Mouse (Mus musculus): ENCODE results near the gene Polg2. TPM values are rescaled to one million over a fixed set of nuclear protein-coding genes. Genes with fewer than 3 reads are reported as not detected.
A peak's percentile ranks its signal among the peaks of the same experiment; 100 is the strongest.
"Not testable (repeated sequence)": the region's sequence is repeated elsewhere in the genome, so short reads cannot be mapped to it uniquely, and the experiment has no call there.

The Polg2 gene
- total RNA-seq, 2 experiments from 2014 or later = 13.0 to 27.3 TPM

DNA sequence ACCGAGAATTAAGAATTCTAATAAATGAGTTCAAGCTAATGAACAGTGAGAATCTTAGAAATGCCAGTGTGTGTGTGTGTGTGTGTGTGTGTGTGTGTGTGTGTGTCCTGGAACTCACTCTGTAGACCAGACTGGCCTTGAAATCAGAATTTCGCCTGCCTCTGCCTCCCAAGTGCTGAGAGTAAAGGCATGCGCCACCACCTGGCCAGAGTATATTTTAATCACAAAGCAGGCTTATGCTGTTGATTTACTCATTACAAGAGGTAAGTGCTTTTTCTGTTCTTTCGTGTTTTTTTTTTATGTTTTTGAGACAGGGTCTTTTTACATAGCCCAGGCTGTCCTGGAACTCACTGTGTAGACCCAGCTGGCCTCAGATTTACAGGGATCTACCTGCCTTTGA is 14.5 kb upstream of the Polg2 start:
- ATAC-seq (replicated peaks; ENCODE audit: poor library complexity, severe bottlenecking) = no peak

GRCm38 (mm10) chr11:106789649-106790048 is 10.3 kb upstream of the Polg2 start:
- ATAC-seq (replicated peaks; ENCODE audit: poor library complexity, severe bottlenecking) = no peak

DNA sequence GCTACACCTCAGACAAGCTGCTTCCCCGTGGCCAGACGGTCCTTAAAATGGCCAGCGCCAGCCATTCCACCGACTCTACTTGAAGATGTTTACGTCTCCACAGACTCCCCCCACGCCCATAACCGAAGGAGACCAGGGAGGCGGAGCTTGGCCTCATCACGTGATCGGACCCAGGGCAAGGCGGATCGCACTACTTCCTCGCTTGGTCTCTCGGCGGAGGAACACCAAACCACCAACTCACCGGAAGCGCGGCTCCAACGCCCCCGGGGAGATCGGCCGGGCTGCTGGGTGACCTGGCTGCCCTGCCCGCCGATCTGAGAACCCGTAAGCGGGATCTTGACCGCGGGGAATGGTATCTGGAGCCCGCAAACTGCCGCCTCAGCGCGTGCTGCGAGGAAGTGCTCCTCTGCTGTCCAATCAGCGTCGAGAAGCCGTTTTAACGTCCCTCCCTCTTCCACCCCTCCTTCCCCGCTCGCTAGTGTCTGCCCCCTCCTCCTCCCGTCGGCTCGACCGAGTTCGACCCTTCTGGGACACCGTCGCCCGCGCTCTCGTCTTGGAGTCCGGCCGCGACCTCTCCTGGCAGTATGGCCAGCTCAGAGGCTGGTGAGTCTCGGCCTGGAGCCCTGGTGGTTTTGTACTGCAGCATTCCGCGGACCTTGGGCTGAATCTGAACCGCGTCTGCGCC is 9.6 kb upstream of the Polg2 start, which contains the start of the genes Ddx5 and Cep95:
Ddx5 (minus strand) TSS at position 411 of the 685 bp plus-strand sequence.
Cep95 (plus strand) TSS at position 478 of the 685 bp plus-strand sequence.
- ATAC-seq (replicated peaks; ENCODE audit: poor library complexity, severe bottlenecking) = peak; percentile 66

GRCm38 (mm10) chr11:106788026-106788774 is 8.9 kb upstream of the Polg2 start:
- ATAC-seq (replicated peaks; ENCODE audit: poor library complexity, severe bottlenecking) = peak; percentile 55

GRCm38 (mm10) chr11:106787131-106788025 is 8.0 kb upstream of the Polg2 start:
- peak; percentile 16 for ATAC-seq (replicated peaks; ENCODE audit: poor library complexity, severe bottlenecking)

- no peak for ATAC-seq (replicated peaks; ENCODE audit: poor library complexity, severe bottlenecking)
Measured at GRCm38 (mm10) chr11:106785043-106785442, 5.7 kb upstream of the Polg2 start.

GRCm38 (mm10) chr11:106784476-106784875 is 5.1 kb upstream of the Polg2 start:
- ATAC-seq (replicated peaks; ENCODE audit: poor library complexity, severe bottlenecking) = no peak

- ATAC-seq (replicated peaks; ENCODE audit: poor library complexity, severe bottlenecking) = no peak
Measured at GRCm38 (mm10) chr11:106782841-106783764, 3.8 kb upstream of the Polg2 start.

DNA sequence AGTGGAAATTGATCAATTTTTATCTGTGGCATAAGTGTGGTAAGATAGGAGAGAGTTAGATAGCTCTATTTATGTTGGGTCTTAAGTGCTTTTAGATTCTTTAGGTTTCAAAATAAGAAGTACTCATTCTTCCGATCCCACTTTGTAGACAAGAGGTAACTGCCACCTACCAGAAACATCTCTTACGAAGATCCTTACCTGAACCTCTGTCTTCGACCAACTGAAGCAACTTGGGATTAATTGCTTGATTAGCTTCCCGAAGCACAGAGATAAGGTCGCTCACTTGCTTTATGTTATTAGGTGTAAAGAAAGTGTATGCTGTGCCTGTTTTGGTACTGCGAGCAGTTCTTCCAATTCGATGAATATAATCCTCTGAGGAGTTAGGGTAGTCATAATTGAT is 2.9 kb upstream of the Polg2 start:
- ATAC-seq (replicated peaks; ENCODE audit: poor library complexity, severe bottlenecking) = not testable (repeated sequence)

GRCm38 (mm10) chr11:106780590-106781220 is 1.4 kb upstream of the Polg2 start:
- ATAC-seq (replicated peaks; ENCODE audit: poor library complexity, severe bottlenecking) = no peak

DNA sequence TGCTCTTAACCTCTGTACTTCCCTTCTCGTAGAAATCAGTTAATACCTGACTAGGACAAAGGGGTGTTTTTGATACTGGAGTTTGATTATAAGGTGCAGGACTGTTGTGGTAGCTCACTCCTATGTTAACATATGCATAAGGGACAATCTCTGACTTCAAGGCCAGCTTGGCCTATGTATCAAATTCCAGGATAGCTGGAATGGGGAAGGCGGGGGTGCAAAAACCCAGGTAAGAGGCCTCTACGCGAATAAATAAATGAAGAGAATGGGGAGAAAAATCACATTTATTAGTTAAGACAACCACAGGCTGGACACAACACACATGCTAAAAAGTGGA is 720 bp upstream of the Polg2 start:
- ATAC-seq (replicated peaks; ENCODE audit: poor library complexity, severe bottlenecking) = no peak

- peak; percentile 41 for ATAC-seq (replicated peaks; ENCODE audit: poor library complexity, severe bottlenecking)
Measured at GRCm38 (mm10) chr11:106778589-106779387, 549 bp downstream of the Polg2 start.

GRCm38 (mm10) chr11:106778132-106778531 is 1.2 kb downstream of the Polg2 start:
- ATAC-seq (replicated peaks; ENCODE audit: poor library complexity, severe bottlenecking) = no peak

GRCm38 (mm10) chr11:106777395-106777794 is 1.9 kb downstream of the Polg2 start:
- no peak for ATAC-seq (replicated peaks; ENCODE audit: poor library complexity, severe bottlenecking)

DNA sequence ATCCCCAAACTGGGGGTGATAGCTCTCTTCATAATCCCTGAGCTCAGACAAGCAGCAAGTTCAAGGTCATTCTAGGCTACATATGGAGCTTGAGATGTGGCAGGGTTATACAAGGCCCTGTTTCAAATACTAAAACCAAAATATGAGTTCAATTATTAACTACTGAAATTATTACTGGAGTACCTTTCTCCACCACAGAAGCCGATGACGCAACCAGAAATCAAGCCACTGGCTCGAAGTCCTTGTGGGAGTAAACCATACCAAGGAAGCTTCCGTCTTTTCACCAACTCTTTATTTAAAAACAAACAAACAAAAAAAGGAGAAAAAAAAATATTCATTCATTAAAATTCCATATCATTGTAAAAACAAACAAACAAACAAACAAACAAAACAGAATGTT is 2.4 kb downstream of the Polg2 start:
- ATAC-seq (replicated peaks; ENCODE audit: poor library complexity, severe bottlenecking) = no peak

DNA sequence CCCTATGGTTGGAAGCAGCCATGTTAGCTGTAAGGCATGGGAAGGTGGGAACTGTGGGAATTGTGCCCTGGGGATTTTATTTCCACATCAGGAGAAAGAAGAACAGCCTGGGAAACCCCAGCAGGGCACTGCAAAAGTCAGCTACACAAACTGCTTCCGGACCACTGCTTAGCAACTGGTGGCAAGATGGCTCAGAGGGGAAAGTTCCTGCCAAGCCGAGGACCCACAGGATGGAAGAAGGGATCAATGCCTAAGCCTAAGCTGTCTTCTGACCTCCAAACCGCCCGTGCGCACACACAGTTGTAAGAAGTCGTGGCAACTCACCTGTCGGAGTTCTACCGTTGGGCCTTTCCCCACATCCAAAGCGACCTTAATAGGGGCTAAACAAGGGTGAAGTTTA is 6.3 kb downstream of the Polg2 start:
- no peak for ATAC-seq (replicated peaks; ENCODE audit: poor library complexity, severe bottlenecking)

DNA sequence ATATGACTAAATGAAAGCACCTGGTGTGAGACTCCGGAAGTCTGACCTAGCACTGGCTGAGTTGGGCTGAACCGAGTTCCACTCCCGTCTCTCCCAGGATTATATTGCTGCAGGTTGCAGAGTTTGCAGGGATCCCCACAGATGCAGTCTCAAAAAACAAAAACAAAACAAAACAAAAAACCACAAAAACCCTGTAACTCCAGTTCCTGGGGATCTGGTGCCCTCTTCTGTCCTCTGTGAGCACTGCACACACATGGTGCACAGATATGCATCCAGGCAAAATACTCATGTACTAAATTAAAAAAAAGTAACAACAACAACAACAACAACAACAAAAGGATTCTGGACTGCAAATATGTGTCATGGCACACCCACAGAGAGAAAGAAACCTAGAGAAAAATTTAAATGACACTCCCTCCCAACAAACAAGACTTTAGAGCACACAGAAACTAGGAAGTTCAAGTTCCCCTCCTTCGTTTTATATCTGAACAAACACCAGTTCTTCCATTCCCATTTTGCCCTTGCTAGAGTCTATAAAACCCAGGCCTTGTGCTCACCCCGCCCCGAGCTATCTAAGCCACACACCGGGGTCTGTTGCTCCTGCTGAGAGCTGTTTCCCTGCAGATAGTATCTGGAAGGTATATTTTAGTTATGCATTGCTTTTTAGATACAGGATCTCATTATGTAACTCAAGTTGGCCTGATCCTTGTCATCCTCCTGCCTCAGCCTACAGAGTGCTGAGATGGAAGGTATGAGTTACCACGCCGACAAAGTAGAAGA is 9.0 kb downstream of the Polg2 start:
- peak; percentile 45 for ATAC-seq (replicated peaks; ENCODE audit: poor library complexity, severe bottlenecking)

- ATAC-seq (replicated peaks; ENCODE audit: poor library complexity, severe bottlenecking) = no peak
Measured at GRCm38 (mm10) chr11:106767516-106767915, 11.8 kb downstream of the Polg2 start.

Data from granulocyte monocyte progenitor cell, adult 5-6 weeks (primary cell).